Mouse (Mus musculus) frontal cortex, adult 2 months (tissue): ENCODE measurements around the gene 2310039H08Rik. TPM values are rescaled to one million over a fixed set of nuclear protein-coding genes. Genes with fewer than 3 reads are reported as not detected.

ENCODE experiments used
- DNase-seq, 2 experiments: peaks; one replicate each; pipeline ENCODE4 v3.0.0; 2022; ENCODE audit warnings: low spot score in 1 of 2; ENCODE audit errors: extremely low spot score in 1 of 2
- polyA plus RNA-seq: library from polyadenylated mRNA; depleted of rRNA; stranded (reverse); fragments of >200 nt; gene quantifications from 2 replicates; pipeline ENCODE4 v1.2.3, GENCODE M21; 2012; rRNA removed

Gene 2310039H08Rik
- 23.6 and 27.1 TPM in 2 replicates for polyA plus RNA-seq

DNA sequence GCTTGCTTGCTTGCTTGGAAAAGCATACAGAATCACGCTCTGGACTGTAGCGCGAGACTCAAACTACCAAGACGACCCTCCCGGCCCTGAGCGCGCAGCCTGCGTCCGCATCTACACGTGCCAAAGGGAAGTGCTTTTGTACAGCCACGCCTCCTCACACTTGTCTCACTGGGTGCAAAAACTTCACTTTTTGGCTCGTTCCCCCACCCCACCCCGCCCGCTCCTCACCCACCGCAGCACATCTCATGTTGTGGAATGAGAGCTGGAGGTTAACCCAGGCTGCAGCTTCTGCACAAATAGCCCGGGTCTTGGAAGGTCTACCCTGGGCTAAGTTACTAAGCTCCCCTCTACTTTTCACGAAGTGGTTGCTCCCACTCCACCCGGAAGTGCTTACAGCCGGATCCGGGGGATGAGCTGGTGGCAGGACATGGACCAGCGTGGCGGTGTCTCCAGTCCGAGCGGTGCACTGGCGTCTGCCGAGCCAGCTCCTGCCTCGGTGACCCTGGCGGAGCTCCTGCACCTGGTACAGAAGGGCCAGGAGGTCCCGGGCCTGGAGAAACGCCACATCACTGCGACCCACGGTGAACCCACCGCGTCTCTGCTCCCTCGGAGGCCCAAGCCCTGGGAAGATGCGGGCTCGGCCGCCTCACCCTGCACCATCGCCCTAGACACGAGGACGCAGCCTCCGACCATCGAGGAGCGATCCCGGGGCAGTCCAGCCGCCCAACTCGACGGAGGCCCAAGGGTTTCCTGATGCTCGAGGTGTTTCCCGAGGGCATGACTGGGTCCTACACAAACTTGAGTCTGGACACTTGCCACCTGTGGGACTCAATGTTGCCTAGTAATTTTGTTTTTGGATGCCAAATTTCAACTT lies at the start of gene 2310039H08Rik:
Gene 2310039H08Rik (plus strand): TSS at position 232 of the 874 bp plus-strand sequence.
- DNase-seq, result peak; percentile 67 to 84

- no peak for DNase-seq
Measured at GRCm38 (mm10) chr17:46724477-46725084, 47.9 kb upstream of the 2310039H08Rik start.

DNA sequence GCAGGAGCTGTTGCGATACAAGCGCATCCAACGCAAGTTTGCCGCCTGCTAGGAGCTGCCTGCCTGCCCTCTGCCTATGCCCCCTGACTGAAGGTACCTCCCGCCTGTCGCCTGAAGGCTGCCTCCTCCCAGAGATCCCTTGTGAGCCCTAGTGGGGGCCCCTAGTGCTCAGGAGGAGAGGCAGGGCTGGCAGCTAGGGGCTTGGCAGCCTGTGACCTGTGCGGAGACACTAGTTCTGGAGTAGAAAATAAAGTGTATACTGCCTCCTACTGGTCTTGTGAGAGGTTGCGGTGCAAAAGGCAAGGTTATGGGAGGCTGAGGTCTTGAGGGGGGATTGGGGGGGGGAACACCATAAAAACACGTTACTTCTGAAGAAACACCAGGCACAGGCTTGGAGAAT lies 47.2 kb upstream of the 2310039H08Rik start:
- no peak for DNase-seq

DNA sequence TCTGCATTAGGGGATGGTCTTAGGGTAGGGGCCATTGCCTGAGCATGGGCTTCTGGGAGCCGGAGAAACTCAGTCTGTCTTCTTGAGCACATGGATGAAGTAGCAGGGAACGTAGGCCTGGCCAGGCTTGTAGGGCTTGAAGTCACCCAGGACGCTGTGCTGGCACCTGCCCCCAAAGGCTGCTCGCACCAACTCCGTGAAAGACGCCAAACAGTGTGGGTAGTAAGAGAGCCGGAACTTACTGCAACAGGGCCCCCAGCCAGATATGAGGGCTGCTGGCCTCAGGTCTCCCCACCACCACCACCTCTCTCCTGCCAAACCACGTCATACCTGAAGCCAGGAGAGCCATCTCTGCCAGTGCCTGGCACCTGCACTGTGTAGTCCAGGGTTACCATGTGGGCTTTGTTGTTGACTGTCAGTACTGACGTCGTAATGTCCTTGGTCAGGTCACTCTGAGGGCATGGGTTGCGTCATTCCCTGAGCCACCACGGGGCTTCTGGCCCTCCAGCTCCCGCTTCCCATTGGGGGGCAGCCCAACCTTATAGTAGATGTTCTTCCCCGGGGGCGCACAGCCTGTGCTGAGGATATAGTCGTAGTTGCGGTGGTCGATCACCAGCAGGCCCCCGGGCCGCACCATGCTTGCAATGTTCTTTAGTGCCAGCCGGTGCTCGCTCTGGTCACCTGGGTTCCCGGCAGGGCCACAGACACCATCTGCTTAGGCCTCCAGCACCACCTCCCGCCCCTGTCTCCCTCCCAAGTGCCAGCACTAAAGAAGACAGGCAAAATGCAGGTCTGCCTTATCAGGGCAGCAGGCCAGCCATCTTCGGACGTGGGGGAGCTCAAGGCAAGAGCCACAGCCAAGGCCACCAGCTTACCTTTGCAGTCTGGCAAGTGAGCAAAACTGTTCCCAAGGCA lies 46.4 kb upstream of the 2310039H08Rik start:
- DNase-seq, result no peak

DNA sequence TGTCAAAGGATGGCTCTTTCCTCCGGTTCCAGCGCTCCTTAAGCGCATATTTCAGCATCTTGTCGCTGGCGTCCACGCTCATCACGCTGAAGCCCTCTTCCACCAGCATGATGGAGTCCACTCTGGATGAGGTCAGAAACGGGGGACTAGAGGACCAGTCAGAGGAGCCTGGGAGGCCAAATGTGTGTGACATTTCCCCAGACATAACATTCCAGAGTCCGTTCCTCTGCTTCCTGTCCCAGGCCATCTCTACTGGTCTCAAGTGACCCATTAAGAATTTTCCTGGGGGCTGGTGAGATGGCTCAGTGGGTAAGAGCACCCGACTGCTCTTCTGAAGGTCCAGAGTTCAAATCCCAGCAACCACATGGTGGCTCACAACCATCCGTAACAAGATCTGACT lies 45.2 kb upstream of the 2310039H08Rik start:
- no peak for DNase-seq

DNA sequence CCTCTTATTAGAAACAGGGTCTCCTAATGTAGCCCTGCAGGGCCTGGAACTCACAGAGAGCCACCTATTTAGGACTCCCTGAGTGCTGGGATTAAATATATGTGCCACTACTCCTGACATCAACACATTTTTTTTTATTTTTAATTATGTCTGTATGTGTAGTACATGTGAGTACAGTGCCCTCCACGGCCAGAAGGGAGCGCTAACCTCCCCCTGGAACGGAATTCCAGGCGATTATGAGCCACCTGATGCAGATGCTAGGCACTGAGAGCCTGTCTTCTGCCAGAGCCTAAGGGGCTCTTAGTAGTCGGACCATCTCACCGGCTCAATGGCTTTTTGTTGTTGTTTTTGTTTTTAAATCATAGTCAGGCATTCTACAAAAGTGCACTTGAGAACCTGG lies 44.4 kb upstream of the 2310039H08Rik start:
- DNase-seq, result no peak

DNA sequence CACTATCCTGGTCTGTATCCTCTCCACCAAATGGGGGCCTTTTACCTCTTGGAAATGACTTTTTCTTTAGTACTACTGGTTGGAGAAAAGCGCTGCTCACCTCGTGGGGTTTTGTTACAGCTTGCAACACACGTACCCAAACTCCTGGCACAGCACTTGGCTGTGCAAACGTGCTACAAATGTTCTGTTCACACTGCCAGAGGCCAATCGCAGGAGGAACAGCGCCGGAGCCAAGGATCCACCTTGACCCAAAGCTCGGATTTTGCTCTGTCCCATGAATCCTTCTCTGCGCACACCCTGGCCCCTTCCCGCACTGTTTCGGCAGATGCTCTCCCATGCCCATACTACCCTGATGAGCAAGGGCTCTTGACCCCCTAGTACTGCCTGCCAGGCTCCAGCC lies 43.9 kb upstream of the 2310039H08Rik start:
- no peak for DNase-seq

DNA sequence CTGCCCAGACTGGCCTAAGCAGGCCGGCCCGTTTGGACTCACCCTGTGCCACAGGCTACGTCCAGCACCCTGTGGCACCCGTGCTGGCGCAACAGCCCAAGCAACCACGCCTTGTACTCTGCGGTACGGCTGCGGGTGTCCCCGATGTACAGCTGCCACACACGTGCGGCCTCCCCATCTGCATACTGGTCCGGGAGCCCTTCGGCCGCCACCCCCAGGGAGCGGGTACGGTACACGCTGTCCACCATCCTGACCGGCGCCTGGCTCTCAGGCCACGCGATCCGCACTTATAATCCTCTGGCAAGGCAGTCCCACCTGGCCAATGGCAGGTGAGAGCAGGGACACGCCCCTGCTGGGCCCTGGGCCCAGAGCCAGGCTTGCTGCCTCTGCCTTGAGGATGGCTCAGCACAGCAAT lies 43.5 kb upstream of the 2310039H08Rik start, which contains the start of gene Gnmt:
Gene Gnmt (minus strand): TSS at position 265 of the 415 bp plus-strand sequence.
- no peak for DNase-seq

- DNase-seq, result no peak
Measured at GRCm38 (mm10) chr17:46734055-46734454, 38.4 kb upstream of the 2310039H08Rik start.

GRCm38 (mm10) chr17:46735287-46735686 lies 37.1 kb upstream of the 2310039H08Rik start:
- DNase-seq, result no peak

- DNase-seq, result peak in 1 of 2 experiments; percentile 43
Measured at GRCm38 (mm10) chr17:46736160-46736559, 36.3 kb upstream of the 2310039H08Rik start.

GRCm38 (mm10) chr17:46741305-46741704 lies 31.1 kb upstream of the 2310039H08Rik start:
- DNase-seq, result no peak

- no peak for DNase-seq
Measured at GRCm38 (mm10) chr17:46742986-46743385, 29.4 kb upstream of the 2310039H08Rik start.

- DNase-seq, result no peak
Measured at GRCm38 (mm10) chr17:46745506-46745905, 26.9 kb upstream of the 2310039H08Rik start.

DNA sequence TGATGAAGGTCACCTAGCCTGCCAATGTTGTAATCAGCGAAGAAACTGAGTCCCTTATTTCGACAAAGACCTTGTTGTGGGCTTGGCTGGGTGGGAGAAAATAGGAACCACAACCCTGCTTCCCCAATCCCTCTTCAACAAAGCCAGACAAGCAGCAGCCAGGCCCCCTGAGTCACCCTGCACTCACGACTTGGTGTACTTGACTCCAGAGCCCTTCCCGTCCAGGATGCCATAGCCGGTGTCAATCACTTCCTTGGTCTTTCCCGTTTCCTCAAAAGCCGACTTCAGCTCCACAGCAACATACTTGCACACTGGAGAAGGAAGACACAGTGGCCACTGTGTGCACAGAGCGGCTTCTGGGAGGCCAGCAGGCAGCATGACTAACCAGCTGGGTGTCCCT lies 25.2 kb upstream of the 2310039H08Rik start:
- no peak for DNase-seq

DNA sequence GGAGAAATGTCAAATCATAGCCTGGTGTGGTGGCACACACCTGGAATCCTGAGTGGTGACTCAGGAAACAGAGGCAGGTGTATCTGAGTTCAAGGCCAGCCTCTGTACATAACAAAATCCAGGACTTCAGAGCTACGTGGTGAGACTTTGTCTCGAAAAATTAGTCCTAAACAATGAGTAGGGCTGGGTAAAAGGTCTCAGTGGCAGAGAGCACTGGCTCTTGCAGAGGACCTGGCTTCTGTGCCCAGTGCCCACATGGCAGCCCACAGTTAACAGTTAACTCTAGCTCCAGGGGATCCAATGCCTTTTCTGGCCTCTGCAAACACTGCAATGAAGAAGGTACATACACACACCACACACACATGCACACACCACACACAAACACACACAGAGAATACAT lies 24.6 kb upstream of the 2310039H08Rik start:
- no peak for DNase-seq

GRCm38 (mm10) chr17:46749282-46749681 lies 23.2 kb upstream of the 2310039H08Rik start:
- DNase-seq, result no peak

DNA sequence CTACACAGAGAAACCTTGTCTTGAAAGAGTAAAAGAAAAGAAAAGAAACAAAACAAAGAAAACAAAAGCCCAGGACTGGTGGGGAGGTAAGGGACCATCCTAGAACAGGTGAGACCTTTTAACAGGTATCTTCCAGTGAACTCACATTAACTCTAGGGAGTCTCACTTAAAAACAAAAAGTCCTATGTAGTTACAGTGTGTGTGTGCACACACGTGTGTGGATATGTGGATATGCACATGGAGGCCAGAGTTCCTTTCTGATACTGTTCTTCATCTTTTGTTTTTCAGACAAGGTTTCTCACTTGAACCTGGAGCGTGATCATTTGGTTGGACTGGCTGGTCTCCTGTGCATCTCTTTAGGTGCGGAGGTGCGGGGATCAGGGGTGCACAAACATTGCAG lies 21.9 kb upstream of the 2310039H08Rik start:
- DNase-seq, result no peak

GRCm38 (mm10) chr17:46751056-46751793 lies 21.2 kb upstream of the 2310039H08Rik start:
- peak in 1 of 2 experiments; percentile 64 for DNase-seq
